ENCODE assay signal across 11 mouse cellular contexts in the genomic region with DNA sequence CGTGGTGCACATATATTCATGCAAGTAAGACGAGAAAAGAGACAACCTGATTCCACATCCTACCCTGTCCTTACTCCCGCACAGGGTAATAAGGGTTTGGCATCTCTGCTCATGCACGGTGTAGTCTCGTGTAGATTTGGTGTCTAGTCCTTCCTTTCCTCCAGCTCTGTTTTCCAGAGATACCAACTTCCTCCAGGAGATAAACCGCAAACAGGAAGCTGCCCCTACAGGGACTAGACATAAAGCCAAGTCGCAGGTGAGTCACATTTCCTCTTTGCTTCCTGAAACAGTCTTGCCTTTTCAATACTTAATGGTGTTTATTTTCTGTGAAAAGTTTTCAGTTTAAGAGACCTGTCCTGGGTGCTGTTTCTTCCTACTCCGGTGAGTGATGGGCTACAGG. TPM values are rescaled to one million over a fixed set of nuclear protein-coding genes. Genes with fewer than 3 reads are reported as not detected.
DNase-seq lines count a peak whose midpoint lies in the region; ATAC-seq and TF ChIP-seq lines count a peak whose summit lies in the region.
"Had no signal": no experiment of that assay in that cellular context is flagged by ENCODE, and none has a peak within 500 bp of the region (broad histone marks: within the 10 kb centered on the region; RNA-seq: fewer than 3 reads in every experiment).

No protein-coding gene starts in this region.

- TF ChIP-seq EP300 in heart, adult 2 months (IDR thresholded peaks at IDR 0.05; ENCODE audit: insufficient read depth, low read depth, low read length), result no peak
- no peak for TF ChIP-seq EP300 in liver, embryonic 14.5 days (IDR thresholded peaks at IDR 0.05; ENCODE audit: low read depth)

- H3K4me1 ChIP-seq in heart, adult 2 months (ENCODE audit: control insufficient read depth, insufficient read depth, low read length), result no peaks in the 10 kb centered on the region
- peaks cover 16% of the 10 kb centered on the region for H3K4me1 ChIP-seq in forebrain, embryonic 16.5 days (replicated peaks; ENCODE audit: control insufficient read depth, insufficient read depth, low read length)
- peaks cover 13 to 15% of the 10 kb centered on the region in 2 experiments for H3K4me1 ChIP-seq in liver, embryonic 14.5 days (replicated peaks; ENCODE audit: control insufficient read depth in 2 of 2, insufficient read depth in 2 of 2, low read length in 1 of 2)

- intact Hi-C loops in heart, adult 2 months (cut with DNase I), result loop anchor here (5.0 kb wide), 2 partner anchors 97 to 738 kb away; a partner anchor contains a TSS
- intact Hi-C loops in left cerebral cortex, postnatal 4 days (cut with DNase I), result no loop called here

- H3K4me2 ChIP-seq in forebrain, embryonic 16.5 days (ENCODE audit: low read length), result peak overlapping the region; percentile 73
- H3K4me2 ChIP-seq in liver, embryonic 14.5 days (ENCODE audit: low read depth), result peak overlapping the region; percentile 83; the same call in 1 of the 2 replicates

- no peaks in the 10 kb centered on the region for H3K79me2 ChIP-seq in heart, adult 2 months (replicated peaks; ENCODE audit: control insufficient read depth, insufficient read depth, low read length)

- no peaks in the 10 kb centered on the region for H3K36me3 ChIP-seq in heart, adult 2 months (ENCODE audit: control insufficient read depth, insufficient read depth, low read length)
- H3K36me3 ChIP-seq in forebrain, embryonic 16.5 days (ENCODE audit: control insufficient read depth, insufficient read depth), result peaks cover 3% of the 10 kb centered on the region; the same call in 1 of the 2 replicates
- no peaks in the 10 kb centered on the region for H3K36me3 ChIP-seq in liver, embryonic 14.5 days (replicated peaks; ENCODE audit: control insufficient read depth, insufficient read depth, low read depth)

- no peak for ATAC-seq in forebrain, embryonic 16.5 days
- ATAC-seq in liver, embryonic 14.5 days (ENCODE audit: insufficient read depth), result no peak

- H3K27ac ChIP-seq in heart, adult 2 months, result no peak overlapping the region
- no peak overlapping the region for H3K27ac ChIP-seq in forebrain, embryonic 16.5 days (ENCODE audit: low read length)
- no peak overlapping the region for H3K27ac ChIP-seq in liver, embryonic 14.5 days

- no peak for TF ChIP-seq CTCF in heart, adult 2 months (IDR thresholded peaks at IDR 0.05)
- TF ChIP-seq CTCF in liver, embryonic 14.5 days (IDR thresholded peaks at IDR 0.05; ENCODE audit: low read depth), result no peak

- TF ChIP-seq POLR2A in heart, adult 2 months (IDR thresholded peaks at IDR 0.05; ENCODE audit: insufficient read depth, low read depth, low read length), result no peak

- no peak overlapping the region for H3K9ac ChIP-seq in heart, adult 2 months (ENCODE audit: low read depth, low read length)
- H3K9ac ChIP-seq in forebrain, embryonic 16.5 days (replicated peaks; ENCODE audit: low read depth, low read length), result peak overlapping the region; percentile 74; the same call in 1 of the 2 replicates
- H3K9ac ChIP-seq in liver, embryonic 14.5 days (replicated peaks), result no peak overlapping the region

- H3K9me3 ChIP-seq in forebrain, embryonic 16.5 days (ENCODE audit: control insufficient read depth, low read length), result no peaks in the 10 kb centered on the region
- no peaks in the 10 kb centered on the region for H3K9me3 ChIP-seq in liver, embryonic 14.5 days (ENCODE audit: control insufficient read depth, low read length)

- H3K27me3 ChIP-seq in heart, adult 2 months (ENCODE audit: control insufficient read depth, insufficient read depth, low read length), result no peaks in the 10 kb centered on the region
- H3K27me3 ChIP-seq in forebrain, embryonic 16.5 days (replicated peaks; ENCODE audit: control insufficient read depth, insufficient read depth, low read length), result no peaks in the 10 kb centered on the region
- H3K27me3 ChIP-seq in liver, embryonic 14.5 days (ENCODE audit: control insufficient read depth, insufficient read depth, low read length), result no peaks in the 10 kb centered on the region

- WGBS in heart, adult 2 months, result 35% methylated on average over 8 of the region's 8 CpGs
- WGBS in forebrain, embryonic 16.5 days, result 75% methylated on average over 8 of the region's 8 CpGs
- WGBS in liver, embryonic 14.5 days (ENCODE audit: insufficient replicate concordance), result 17% methylated on average over 8 of the region's 8 CpGs

- DNase-seq in heart, adult 2 months, result no peak
- no peak for DNase-seq in heart, adult 18-20 months
- peak; percentile 7 for DNase-seq in 3T3-L1 (ENCODE audit: low read depth, low spot score)
- no peak for DNase-seq in liver, embryonic 14.5 days (ENCODE audit: low read depth in 3 of 3, low spot score in 3 of 3)
- DNase-seq in layer of hippocampus, postnatal 14 days (ENCODE audit: low spot score in 2 of 2), result no peak
- DNase-seq in left cerebral cortex, postnatal 4 days, result no peak
- DNase-seq in adrenal gland, postnatal 36 days, result no peak
- DNase-seq: adrenal gland, adult 8-10 months; gastrocnemius, postnatal 25 days had no signal

- H3K4me3 ChIP-seq in heart, adult 2 months, result peak overlapping the region; percentile 82; the same call in 1 of the 2 replicates
- H3K4me3 ChIP-seq in forebrain, embryonic 16.5 days (replicated peaks; ENCODE audit: low read length), result peak overlapping the region; percentile 66
- peak overlapping the region in 1 of 2 experiments; percentile 64; a peak in 1 of 4 replicates for H3K4me3 ChIP-seq in liver, embryonic 14.5 days (ENCODE audit: insufficient read depth in 1 of 2, low read depth in 2 of 2, low read length in 2 of 2)

RNA-seq across cellular contexts. Expression of a gene that starts 0.9 kb away (rescaled TPM):
- total RNA-seq in heart, adult 2 months (2021), result 1 to 10 TPM; 1.8 to 2.8 TPM
- polyA plus RNA-seq in heart, adult 2 months (2012; rRNA removed), result 2.6 and 4.1 TPM in 2 replicates
- 1 to 10 TPM; 2.8 to 3.7 TPM for total RNA-seq in heart, adult 18-20 months (2021)
- polyA plus RNA-seq in forebrain, embryonic 16.5 days (2015; fragmentation: Nextera tagmentation; extraction: Ambion mirVana), result 21.3 and 23.8 TPM in 2 replicates
- polyA plus RNA-seq in liver, embryonic 14.5 days (2012; rRNA removed), result 0.63 and 1.0 TPM in 2 replicates
- polyA plus RNA-seq in liver, embryonic 14.5 days (2014; fragmentation: Nextera tagmentation; extraction: Ambion mirVana), result 0.91 and 1.2 TPM in 2 replicates
- 1 to 10 TPM; 5.7 to 5.9 TPM for total RNA-seq in layer of hippocampus, postnatal 14 days (2021)
- total RNA-seq in left cerebral cortex, postnatal 4 days (2021), result 10 to 100 TPM; 17.7 to 18.0 TPM
- 1 to 10 TPM; 2.2 to 2.8 TPM for total RNA-seq in adrenal gland, postnatal 36 days (2021)

RNA-seq across cellular contexts. Expression of a gene that starts 14.5 kb away (rescaled TPM):
- total RNA-seq in heart, adult 2 months (2021), result not detected
- not detected in 2 replicates for polyA plus RNA-seq in heart, adult 2 months (2012; rRNA removed)
- not detected for total RNA-seq in heart, adult 18-20 months (2021)
- polyA plus RNA-seq in forebrain, embryonic 16.5 days (2015; fragmentation: Nextera tagmentation; extraction: Ambion mirVana), result 3.7 and 6.0 TPM in 2 replicates
- 0.03 and 0.42 TPM in 2 replicates for polyA plus RNA-seq in liver, embryonic 14.5 days (2012; rRNA removed)
- polyA plus RNA-seq in liver, embryonic 14.5 days (2014; fragmentation: Nextera tagmentation; extraction: Ambion mirVana), result not detected in 2 replicates
- total RNA-seq in layer of hippocampus, postnatal 14 days (2021), result 10 to 100 TPM; 21.0 to 21.7 TPM
- total RNA-seq in left cerebral cortex, postnatal 4 days (2021), result 10 to 100 TPM; 12.2 to 16.6 TPM
- total RNA-seq in adrenal gland, postnatal 36 days (2021), result under 1 TPM; 0.13 to 0.66 TPM
- total RNA-seq: megakaryocyte-erythroid progenitor cell, adult 5-6 weeks had no signal

RNA-seq across cellular contexts. Expression of a gene that starts 20.9 kb away (rescaled TPM):
- 1 to 10 TPM; 1.6 to 3.4 TPM for total RNA-seq in heart, adult 2 months (2021)
- 0.49 and 1.5 TPM in 2 replicates for polyA plus RNA-seq in heart, adult 2 months (2012; rRNA removed)
- total RNA-seq in heart, adult 18-20 months (2021), result 1 to 10 TPM; 2.2 to 2.5 TPM
- 5.8 and 6.8 TPM in 2 replicates for polyA plus RNA-seq in forebrain, embryonic 16.5 days (2015; fragmentation: Nextera tagmentation; extraction: Ambion mirVana)
- 0.23 and 0.67 TPM in 2 replicates for polyA plus RNA-seq in liver, embryonic 14.5 days (2012; rRNA removed)
- 0.76 and 0.83 TPM in 2 replicates for polyA plus RNA-seq in liver, embryonic 14.5 days (2014; fragmentation: Nextera tagmentation; extraction: Ambion mirVana)
- 1 to 10 TPM; 4.1 to 5.9 TPM for total RNA-seq in layer of hippocampus, postnatal 14 days (2021)
- total RNA-seq in left cerebral cortex, postnatal 4 days (2021), result 1 to 10 TPM; 4.3 to 5.6 TPM
- total RNA-seq in adrenal gland, postnatal 36 days (2021), result 1 to 10 TPM; 1.8 to 3.2 TPM

RNA-seq across cellular contexts. Expression of a gene that starts 26.1 kb away (rescaled TPM):
- not detected for total RNA-seq in heart, adult 2 months (2021)
- polyA plus RNA-seq in heart, adult 2 months (2012; rRNA removed), result not detected in 2 replicates
- not detected for total RNA-seq in heart, adult 18-20 months (2021)
- not detected in 2 replicates for polyA plus RNA-seq in forebrain, embryonic 16.5 days (2015; fragmentation: Nextera tagmentation; extraction: Ambion mirVana)
- not detected in 2 replicates for polyA plus RNA-seq in liver, embryonic 14.5 days (2012; rRNA removed)
- not detected in 2 replicates for polyA plus RNA-seq in liver, embryonic 14.5 days (2014; fragmentation: Nextera tagmentation; extraction: Ambion mirVana)
- under 1 TPM; 0.29 to 0.35 TPM for total RNA-seq in layer of hippocampus, postnatal 14 days (2021)
- total RNA-seq in left cerebral cortex, postnatal 4 days (2021), result under 1 TPM; 0.44 to 0.56 TPM
- not detected for total RNA-seq in adrenal gland, postnatal 36 days (2021)
- total RNA-seq: gastrocnemius, postnatal 25 days; megakaryocyte-erythroid progenitor cell, adult 5-6 weeks had no signal

RNA-seq across cellular contexts. Expression of a gene that starts 40.5 kb away (rescaled TPM):
- under 1 TPM; 0.20 to 0.52 TPM for total RNA-seq in heart, adult 2 months (2021)
- polyA plus RNA-seq in heart, adult 2 months (2012; rRNA removed), result 0.08 and 0.12 TPM in 2 replicates
- under 1 TPM; 0.22 to 0.36 TPM for total RNA-seq in heart, adult 18-20 months (2021)
- polyA plus RNA-seq in forebrain, embryonic 16.5 days (2015; fragmentation: Nextera tagmentation; extraction: Ambion mirVana), result 5.2 and 5.8 TPM in 2 replicates
- 0.13 and 0.20 TPM in 2 replicates for polyA plus RNA-seq in liver, embryonic 14.5 days (2012; rRNA removed)
- polyA plus RNA-seq in liver, embryonic 14.5 days (2014; fragmentation: Nextera tagmentation; extraction: Ambion mirVana), result 0.06 and 0.16 TPM in 2 replicates
- 1 to 10 TPM; 5.0 to 6.6 TPM for total RNA-seq in layer of hippocampus, postnatal 14 days (2021)
- 1 to 10 TPM; 7.6 to 9.4 TPM for total RNA-seq in left cerebral cortex, postnatal 4 days (2021)
- total RNA-seq in adrenal gland, postnatal 36 days (2021), result under 1 TPM; 0.70 to 0.79 TPM

Comparison
In these comparisons a context has a peak if more than half of its experiments do, and no peak if none do; other contexts are left out.
1. RNA of a gene that starts 14.5 kb away (total RNA-seq): 21.0 to 21.7 TPM in layer of hippocampus, postnatal 14 days and 12.2 to 16.6 TPM in left cerebral cortex, postnatal 4 days; 0.13 to 0.66 TPM in adrenal gland, postnatal 36 days, not detected in heart, adult 18-20 months and not detected in heart, adult 2 months; every median in the first group is over 4 times any median in the second.